Mouse (Mus musculus) skeletal muscle tissue, postnatal 0 days (tissue): ENCODE measurements around the gene Cdkn1a. TPM values are rescaled to one million over a fixed set of nuclear protein-coding genes. Genes with fewer than 3 reads are reported as not detected.

ENCODE experiments used
- polyA plus RNA-seq: library from polyadenylated mRNA; unstranded; fragments of >200 nt; fragmentation: Nextera tagmentation; extraction: Ambion mirVana; gene quantifications from 2 replicates; pipeline ENCODE4 v1.2.1, GENCODE M21; 2015

Cdkn1a gene
- 506 and 575 TPM in 2 replicates for polyA plus RNA-seq

GRCm38 (mm10) chr17:29090776-29091175 is at the start of gene Cdkn1a:
TSS of gene Cdkn1a (plus strand) at chr17:29090976.

GRCm38 (mm10) chr17:29113591-29114352 is 23.0 kb downstream of the Cdkn1a start, which contains the start of gene Rab44:
TSS of gene Rab44 (plus strand) at chr17:29114145.

Other genes starting within 250 kb of the Cdkn1a start
- gene Pnpla1, start 232.6 kb upstream of the Cdkn1a start, polyA plus RNA-seq: 0.63 TPM in 1 of 2 replicates, not detected in the other
- 0.06 and 0.07 TPM in 2 replicates for gene 4930539E08Rik, start 175.7 kb upstream of the Cdkn1a start, polyA plus RNA-seq
- 0.44 and 0.45 TPM in 2 replicates for gene Pxt1, start 147.1 kb upstream of the Cdkn1a start, polyA plus RNA-seq
- 37.8 and 40.0 TPM in 2 replicates for gene Kctd20, start 139.0 kb upstream of the Cdkn1a start, polyA plus RNA-seq
- gene Stk38, start 83.0 kb upstream of the Cdkn1a start, polyA plus RNA-seq: 58.2 and 58.7 TPM in 2 replicates
- gene Srsf3, start 58.3 kb upstream of the Cdkn1a start, polyA plus RNA-seq: 130 and 166 TPM in 2 replicates
- 2.3 and 3.9 TPM in 2 replicates for gene Rab44, start 23.2 kb downstream of the Cdkn1a start, polyA plus RNA-seq
- gene Cpne5, start 147.2 kb downstream of the Cdkn1a start, polyA plus RNA-seq: 0.18 and 0.95 TPM in 2 replicates
- 39.0 and 44.8 TPM in 2 replicates for gene Ppil1, start 173.2 kb downstream of the Cdkn1a start, polyA plus RNA-seq
- gene BC004004, start 177.8 kb downstream of the Cdkn1a start, polyA plus RNA-seq: 105 and 115 TPM in 2 replicates
- 11.8 and 15.1 TPM in 2 replicates for gene Pi16, start 226.7 kb downstream of the Cdkn1a start, polyA plus RNA-seq